Mouse (Mus musculus): ENCODE measurements around the gene Efcab2. TPM values are rescaled to one million over a fixed set of nuclear protein-coding genes. Genes with fewer than 3 reads are reported as not detected.
A peak's percentile ranks its signal among the peaks of the same experiment; 100 is the strongest.

Gene Efcab2
- total and polyA plus RNA-seq, 2 experiments from 2014 or later, result 2.5 to 12.7 TPM

DNA sequence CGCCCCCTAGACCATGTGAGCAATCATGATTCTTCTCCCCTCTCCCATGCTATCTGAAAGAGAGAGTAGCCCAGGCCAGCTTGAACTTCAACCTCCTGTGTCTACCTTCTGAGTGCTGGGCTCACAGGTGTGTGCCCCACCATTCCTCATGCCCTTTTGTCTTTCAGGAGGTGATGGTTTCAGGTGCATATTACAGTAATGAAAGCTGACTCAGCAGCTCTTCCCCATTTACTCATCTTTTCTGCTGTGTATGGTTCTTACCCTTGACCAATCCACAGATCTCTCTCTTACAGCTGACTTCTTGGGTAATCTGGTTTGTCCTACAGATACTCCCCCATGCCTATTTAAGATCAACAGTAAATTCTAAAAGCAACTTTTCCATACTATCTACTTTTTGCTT is 26.7 kb upstream of the Efcab2 start:
- no peaks in the 10 kb centered on the region for H3K27me3 ChIP-seq (ENCODE audit: insufficient read depth, low read length)
- 83% methylated on average over 1 of the region's 1 CpGs for WGBS
- no peak overlapping the region for H3K9ac ChIP-seq (replicated peaks; ENCODE audit: low read length)
- H3K27ac ChIP-seq, result no peak overlapping the region
- H3K36me3 ChIP-seq (ENCODE audit: insufficient read depth, low read length), result no peaks in the 10 kb centered on the region
- H3K4me1 ChIP-seq (ENCODE audit: insufficient read depth, low read length), result no peaks in the 10 kb centered on the region
- no peak for TF ChIP-seq CTCF (IDR thresholded peaks at IDR 0.05; ENCODE audit: low read depth)
- no peaks in the 10 kb centered on the region for H3K9me3 ChIP-seq (ENCODE audit: low read length)
- H3K4me3 ChIP-seq (ENCODE audit: low read length), result no peak overlapping the region
- DNase-seq (ENCODE audit: low spot score), result no peak
- no peak overlapping the region for H3K4me2 ChIP-seq (ENCODE audit: low read depth, low read length)
- no peak for ATAC-seq

DNA sequence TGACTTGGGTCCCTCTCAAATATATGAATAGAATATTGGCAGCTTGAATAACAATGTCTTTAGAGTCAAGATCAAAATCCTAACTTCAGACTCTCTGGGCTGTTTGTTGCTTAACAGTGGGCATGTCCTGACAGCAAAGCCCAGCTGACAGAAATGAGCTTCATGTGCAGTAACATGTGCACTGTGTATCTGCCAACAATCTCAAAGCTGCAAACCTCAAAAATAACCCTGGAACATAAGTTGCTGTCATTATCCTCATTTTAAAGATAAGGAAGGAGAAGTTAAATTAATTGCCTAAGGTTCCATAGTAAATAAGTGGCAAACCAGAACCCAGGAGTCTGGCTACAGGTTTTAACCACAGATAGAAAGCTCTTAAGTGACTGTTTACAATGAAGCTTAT is 23.7 kb upstream of the Efcab2 start:
- Histone ChIP-seq H3K27me3 (ENCODE audit: insufficient read depth, low read length) (no peaks in the 10 kb centered on the region), H3K9ac (replicated peaks; ENCODE audit: low read length) (no peak overlapping the region), H3K4me1 (ENCODE audit: insufficient read depth, low read length) (no peaks in the 10 kb centered on the region), H3K9me3 (ENCODE audit: low read length) (no peaks in the 10 kb centered on the region), H3K4me2 (ENCODE audit: low read depth, low read length) (no peak overlapping the region), H3K4me3 (ENCODE audit: low read length) (no peak overlapping the region), H3K36me3 (ENCODE audit: insufficient read depth, low read length) (no peaks in the 10 kb centered on the region), H3K27ac (no peak overlapping the region)
- ATAC-seq (no peak), DNase-seq (ENCODE audit: low spot score) (no peak)
- no peak for TF ChIP-seq CTCF (IDR thresholded peaks at IDR 0.05; ENCODE audit: low read depth)

DNA sequence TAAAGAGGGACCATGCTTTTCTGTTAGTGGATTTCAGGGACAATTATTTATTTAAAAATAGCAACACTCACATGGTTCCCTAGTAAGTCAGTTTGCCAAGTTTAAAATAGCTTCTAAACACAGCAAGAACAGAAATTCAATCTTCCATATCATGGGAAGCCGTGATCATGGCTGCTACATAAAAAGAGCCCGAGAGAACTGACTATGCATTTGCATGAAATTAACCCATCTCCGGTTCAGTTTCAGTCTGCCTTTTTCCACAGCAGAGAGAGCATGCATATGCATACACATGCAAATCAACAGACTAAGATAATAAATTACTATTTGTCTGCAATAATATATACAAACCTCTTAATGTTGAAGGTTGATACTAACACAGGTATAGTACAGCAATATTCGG is 17.1 kb upstream of the Efcab2 start:
- H3K36me3 ChIP-seq (ENCODE audit: insufficient read depth, low read length), result no peaks in the 10 kb centered on the region
- H3K4me3 ChIP-seq (ENCODE audit: low read length), result no peak overlapping the region
- no peak overlapping the region for H3K9ac ChIP-seq (replicated peaks; ENCODE audit: low read length)
- H3K9me3 ChIP-seq (ENCODE audit: low read length), result no peaks in the 10 kb centered on the region
- TF ChIP-seq CTCF (IDR thresholded peaks at IDR 0.05; ENCODE audit: low read depth), result no peak
- DNase-seq (ENCODE audit: low spot score) (no peak), ATAC-seq (no peak)
- no peaks in the 10 kb centered on the region for H3K4me1 ChIP-seq (ENCODE audit: insufficient read depth, low read length)
- 51% methylated on average over 4 of the region's 4 CpGs for WGBS
- no peaks in the 10 kb centered on the region for H3K27me3 ChIP-seq (ENCODE audit: insufficient read depth, low read length)
- H3K4me2 ChIP-seq (ENCODE audit: low read depth, low read length), result no peak overlapping the region
- H3K27ac ChIP-seq, result no peak overlapping the region

DNA sequence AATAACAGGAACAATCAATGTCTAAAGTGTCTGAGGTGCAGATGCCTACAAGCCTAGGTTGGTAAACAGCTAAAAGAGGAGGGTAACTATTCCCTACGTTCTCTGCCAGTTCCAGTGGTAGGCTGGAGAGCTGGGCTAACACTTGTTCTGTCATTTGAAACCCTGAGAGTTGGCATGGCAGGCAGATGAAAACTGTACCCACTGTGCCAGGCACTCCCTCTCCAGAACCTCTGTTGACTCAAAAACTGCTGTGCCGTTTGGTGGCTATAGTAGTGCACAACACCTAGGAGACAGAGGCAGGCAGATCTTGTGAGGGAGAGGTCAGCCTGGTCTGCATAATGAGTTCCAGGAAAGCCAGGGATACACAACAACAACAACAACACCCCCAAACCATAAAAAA is 16.5 kb upstream of the Efcab2 start:
- no peak overlapping the region for H3K9ac ChIP-seq (replicated peaks; ENCODE audit: low read length)
- no peak for TF ChIP-seq CTCF (IDR thresholded peaks at IDR 0.05; ENCODE audit: low read depth)
- no peaks in the 10 kb centered on the region for H3K4me1 ChIP-seq (ENCODE audit: insufficient read depth, low read length)
- H3K36me3 ChIP-seq (ENCODE audit: insufficient read depth, low read length), result no peaks in the 10 kb centered on the region
- no peak overlapping the region for H3K4me2 ChIP-seq (ENCODE audit: low read depth, low read length)
- H3K4me3 ChIP-seq (ENCODE audit: low read length), result no peak overlapping the region
- H3K27ac ChIP-seq, result no peak overlapping the region
- 49% methylated on average over 2 of the region's 2 CpGs for WGBS
- H3K9me3 ChIP-seq (ENCODE audit: low read length), result no peaks in the 10 kb centered on the region
- ATAC-seq (no peak), DNase-seq (ENCODE audit: low spot score) (no peak)
- H3K27me3 ChIP-seq (ENCODE audit: insufficient read depth, low read length), result no peaks in the 10 kb centered on the region

DNA sequence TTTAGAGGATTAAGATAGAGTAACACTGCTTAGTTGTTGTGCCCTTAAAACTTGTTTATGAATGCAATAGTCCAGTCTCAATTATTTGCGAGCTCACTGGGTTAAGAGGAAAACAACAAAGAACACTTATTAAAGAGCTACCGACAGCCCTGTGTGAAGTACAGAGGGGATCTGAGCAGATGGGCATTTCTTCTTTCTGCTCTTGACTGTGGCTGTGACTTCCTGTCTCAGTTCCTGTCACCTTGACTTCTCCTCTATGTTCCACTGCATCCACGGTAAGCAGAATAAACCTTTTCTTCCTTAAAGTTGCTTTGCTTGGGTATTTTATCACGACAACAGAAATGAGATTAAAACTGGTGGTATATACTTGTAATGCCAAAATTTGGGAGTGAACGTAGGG is 12.9 kb upstream of the Efcab2 start:
- Histone ChIP-seq H3K4me3 (ENCODE audit: low read length) (no peak overlapping the region), H3K36me3 (ENCODE audit: insufficient read depth, low read length) (no peaks in the 10 kb centered on the region), H3K27ac (no peak overlapping the region), H3K4me2 (ENCODE audit: low read depth, low read length) (no peak overlapping the region), H3K9me3 (ENCODE audit: low read length) (no peaks in the 10 kb centered on the region), H3K4me1 (ENCODE audit: insufficient read depth, low read length) (no peaks in the 10 kb centered on the region), H3K27me3 (ENCODE audit: insufficient read depth, low read length) (no peaks in the 10 kb centered on the region), H3K9ac (replicated peaks; ENCODE audit: low read length) (no peak overlapping the region)
- no peak for TF ChIP-seq CTCF (IDR thresholded peaks at IDR 0.05; ENCODE audit: low read depth)
- WGBS, result 78% methylated on average over 5 of the region's 5 CpGs
- DNase-seq (ENCODE audit: low spot score), result no peak
- ATAC-seq, result no peak

DNA sequence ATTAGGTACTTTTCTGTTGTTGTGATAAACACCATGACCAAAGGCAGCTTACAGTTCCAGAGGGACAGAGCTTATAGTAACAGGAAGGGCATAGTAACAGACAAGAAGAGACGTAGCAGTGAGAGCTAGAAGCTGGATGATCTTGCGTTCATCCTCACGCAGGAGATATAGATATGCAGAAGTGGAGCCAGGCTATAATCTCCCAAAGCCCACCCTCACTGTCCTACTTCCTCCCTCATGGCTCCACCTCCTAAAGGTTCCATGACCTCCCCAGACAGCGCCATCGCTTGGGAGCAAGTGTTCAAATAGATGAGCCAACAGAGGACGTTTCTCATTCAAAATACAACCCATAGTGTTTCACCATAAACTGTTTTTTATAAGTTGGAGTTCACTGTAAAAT is 10.8 kb upstream of the Efcab2 start:
- Histone ChIP-seq H3K9me3 (ENCODE audit: low read length) (no peaks in the 10 kb centered on the region), H3K36me3 (ENCODE audit: insufficient read depth, low read length) (no peaks in the 10 kb centered on the region), H3K4me3 (ENCODE audit: low read length) (no peak overlapping the region), H3K27me3 (ENCODE audit: insufficient read depth, low read length) (no peaks in the 10 kb centered on the region), H3K4me1 (ENCODE audit: insufficient read depth, low read length) (no peaks in the 10 kb centered on the region), H3K9ac (replicated peaks; ENCODE audit: low read length) (no peak overlapping the region), H3K4me2 (ENCODE audit: low read depth, low read length) (no peak overlapping the region), H3K27ac (no peak overlapping the region)
- ATAC-seq (no peak), DNase-seq (ENCODE audit: low spot score) (no peak)
- 87% methylated on average over 6 of the region's 6 CpGs for WGBS
- TF ChIP-seq CTCF (IDR thresholded peaks at IDR 0.05; ENCODE audit: low read depth), result no peak

DNA sequence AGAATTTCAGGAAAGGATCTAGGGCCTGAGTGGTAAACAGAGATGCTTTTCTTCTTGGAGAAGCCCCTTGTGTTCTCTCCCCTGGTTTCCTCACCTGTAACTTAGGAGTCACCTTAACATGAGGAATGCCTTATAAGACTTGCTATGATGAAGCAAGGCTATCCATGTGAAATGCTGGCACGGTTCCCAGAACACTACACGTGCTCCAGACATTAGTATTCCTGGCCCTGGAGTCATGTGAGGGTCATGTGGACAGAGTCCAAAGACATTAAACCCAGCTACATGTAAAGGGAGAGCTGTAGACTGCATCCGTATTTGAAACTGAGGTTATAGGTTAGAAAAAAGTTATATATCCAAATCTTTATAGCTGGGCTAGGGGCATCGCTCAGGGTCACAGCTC is 9.5 kb upstream of the Efcab2 start:
- no peak for ATAC-seq
- no peak overlapping the region for H3K27ac ChIP-seq
- no peaks in the 10 kb centered on the region for H3K9me3 ChIP-seq (ENCODE audit: low read length)
- no peaks in the 10 kb centered on the region for H3K4me1 ChIP-seq (ENCODE audit: insufficient read depth, low read length)
- no peak for TF ChIP-seq CTCF (IDR thresholded peaks at IDR 0.05; ENCODE audit: low read depth)
- H3K27me3 ChIP-seq (ENCODE audit: insufficient read depth, low read length), result no peaks in the 10 kb centered on the region
- DNase-seq (ENCODE audit: low spot score), result peak; percentile 43
- no peaks in the 10 kb centered on the region for H3K36me3 ChIP-seq (ENCODE audit: insufficient read depth, low read length)
- WGBS, result 58% methylated on average over 4 of the region's 4 CpGs
- H3K4me3 ChIP-seq (ENCODE audit: low read length), result no peak overlapping the region
- no peak overlapping the region for H3K9ac ChIP-seq (replicated peaks; ENCODE audit: low read length)
- H3K4me2 ChIP-seq (ENCODE audit: low read depth, low read length), result no peak overlapping the region

Measured in hindbrain, postnatal 0 days (tissue).